Mouse (Mus musculus) lung, embryonic 16.5 days (tissue): ENCODE results near the gene Tfap2e. TPM values are rescaled to one million over a fixed set of nuclear protein-coding genes. Genes with fewer than 3 reads are reported as not detected.

Source experiments
- ATAC-seq: fragments of 200-750 bp; cut with Nextera tagmentation; 2 replicates; pipeline ENCODE4 v1.8.0; 2017; ENCODE audit warnings: low read depth, mild to moderate bottlenecking, moderate library complexity
- H3K27ac ChIP-seq: fragments of 300-500 bp; sonication (generic); 2 replicates; pipeline ENCODE4 v1.5.1; 2014; ENCODE audit warnings: mild to moderate bottlenecking, control low read depth, low read length
- H3K27me3 ChIP-seq: fragments of 300-500 bp; sonication (generic); 2 replicates; pipeline ENCODE4 v1.6.1; 2014; ENCODE audit warnings: low read depth, low read length, mixed read lengths; ENCODE audit not compliant: control insufficient read depth, insufficient read depth
- H3K36me3 ChIP-seq: fragments of 300-500 bp; sonication (generic); 2 replicates; pipeline ENCODE4 v1.6.1; 2014; ENCODE audit warnings: low read length; ENCODE audit not compliant: control insufficient read depth, insufficient read depth
- H3K4me1 ChIP-seq: fragments of 300-500 bp; sonication (generic); replicated peaks from 2 replicates; pipeline ENCODE4 v1.6.1; 2014; ENCODE audit warnings: low read length, mixed read lengths; ENCODE audit not compliant: control insufficient read depth, insufficient read depth
- H3K4me2 ChIP-seq: fragments of 300-500 bp; sonication (generic); 2 replicates; pipeline ENCODE4 v1.6.1; 2014; ENCODE audit warnings: low read depth, low read length, control low read depth
- H3K4me3 ChIP-seq: fragments of 300-500 bp; sonication (generic); 2 replicates; pipeline ENCODE4 v1.5.1; 2014; ENCODE audit warnings: mild to moderate bottlenecking, low read length, control low read depth
- H3K9ac ChIP-seq: fragments of 300-500 bp; sonication (generic); 2 replicates; pipeline ENCODE4 v1.6.1; 2014; ENCODE audit warnings: low read length, control low read depth
- H3K9me3 ChIP-seq: fragments of 300-500 bp; sonication (generic); 2 replicates; pipeline ENCODE4 v1.6.1; 2016; ENCODE audit warnings: low read length; ENCODE audit not compliant: control insufficient read depth
- WGBS: fragments of 180-500 bp; shearing (Covaris S2); extraction: QIAGEN DNeasy Blood & Tissue Kit; methylation state at CpG from one replicate; pipeline ENCODE4 v1.1.7; 2014; 5-methylcytosine and 5-hydroxymethylcytosine counted together
- polyA plus RNA-seq: library from polyadenylated mRNA; unstranded; fragments of >200 nt; fragmentation: Nextera tagmentation; extraction: Ambion mirVana; gene quantifications from 2 replicates; pipeline ENCODE4 v1.2.1, GENCODE M21; 2015

The Tfap2e gene
- polyA plus RNA-seq, 1 experiment from 2014 or later = 0.09 TPM

GRCm38 (mm10) chr4:126734700-126735381, 1.2 kb downstream of the Tfap2e start:
- Histone ChIP-seq H3K9ac (peak overlapping the region; percentile 35; the same call in 1 of the 2 replicates), H3K4me3 (peak overlapping the region; percentile 41), H3K4me2 (peak overlapping the region; percentile 56), H3K36me3 (no peaks in the 10 kb centered on the region), H3K27me3 (peaks cover 88% of the 10 kb centered on the region), H3K27ac (no peak overlapping the region), H3K9me3 (no peaks in the 10 kb centered on the region), H3K4me1 (peaks cover 13% of the 10 kb centered on the region; the same call in 1 of the 2 replicates)
- ATAC-seq = no peak
- whole genome bisulfite sequencing = 4% methylated on average over 51 of the region's 51 CpGs

GRCm38 (mm10) chr4:126734001-126734603, 1.9 kb downstream of the Tfap2e start:
- H3K9ac ChIP-seq = no peak overlapping the region
- no peak overlapping the region for H3K4me2 ChIP-seq
- no peak overlapping the region for H3K27ac ChIP-seq
- H3K9me3 ChIP-seq = no peaks in the 10 kb centered on the region
- ATAC-seq = no peak
- no peak overlapping the region for H3K4me3 ChIP-seq
- peaks cover 90% of the 10 kb centered on the region for H3K27me3 ChIP-seq
- peaks cover 13% of the 10 kb centered on the region; the same call in 1 of the 2 replicates for H3K4me1 ChIP-seq
- WGBS = 3% methylated on average over 16 of the region's 16 CpGs
- no peaks in the 10 kb centered on the region for H3K36me3 ChIP-seq

DNA sequence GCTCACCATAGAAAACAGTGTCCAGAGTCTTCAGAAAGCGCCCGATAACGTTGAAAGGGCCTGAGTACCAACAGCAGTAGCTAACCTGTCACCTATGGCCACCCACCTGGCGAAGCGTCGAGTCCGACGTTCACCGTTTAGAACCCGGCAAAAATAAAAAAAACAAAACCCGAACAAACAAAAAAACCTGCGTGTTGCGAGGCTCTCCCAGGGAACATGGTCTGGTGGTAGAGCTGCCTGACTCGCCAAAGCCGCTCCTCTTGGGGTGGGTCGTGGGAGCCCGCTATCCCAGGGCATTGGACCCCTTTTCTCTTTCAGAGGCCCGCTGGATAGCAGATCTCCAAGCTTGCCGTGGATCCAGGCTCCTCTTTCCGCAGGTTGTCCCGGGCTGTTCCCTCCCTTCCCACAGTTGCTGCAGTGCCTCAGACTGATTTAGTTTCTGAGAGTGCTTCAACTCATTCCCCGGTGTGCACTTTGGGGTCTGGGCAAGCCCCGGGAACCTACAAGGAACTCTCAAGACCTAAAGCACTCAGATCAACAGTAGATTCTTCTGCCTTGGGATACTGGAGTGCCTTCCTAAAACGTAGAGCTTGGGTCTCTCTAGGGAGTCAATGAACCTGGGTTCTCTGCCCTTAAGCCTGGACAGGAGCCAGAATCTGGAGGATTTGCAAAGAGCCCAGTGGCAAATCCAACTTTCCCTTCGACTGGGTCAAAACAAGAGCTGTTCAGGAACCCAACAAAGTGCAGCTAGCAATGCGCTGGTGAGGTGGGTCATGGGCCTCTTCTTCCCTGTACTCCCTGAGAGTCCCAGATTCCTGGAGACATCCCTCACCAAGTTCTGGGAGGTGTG, 3.3 kb downstream of the Tfap2e start:
- Histone ChIP-seq H3K27me3 (peaks cover 79% of the 10 kb centered on the region), H3K27ac (no peak overlapping the region), H3K9me3 (no peaks in the 10 kb centered on the region), H3K36me3 (no peaks in the 10 kb centered on the region), H3K4me3 (peak overlapping the region; percentile 6; the same call in 1 of the 2 replicates), H3K4me2 (peak overlapping the region; percentile 27; the same call in 1 of the 2 replicates), H3K9ac (no peak overlapping the region), H3K4me1 (peaks cover 13% of the 10 kb centered on the region; the same call in 1 of the 2 replicates)
- ATAC-seq = no peak
- 6% methylated on average over 26 of the region's 26 CpGs for whole genome bisulfite sequencing

DNA sequence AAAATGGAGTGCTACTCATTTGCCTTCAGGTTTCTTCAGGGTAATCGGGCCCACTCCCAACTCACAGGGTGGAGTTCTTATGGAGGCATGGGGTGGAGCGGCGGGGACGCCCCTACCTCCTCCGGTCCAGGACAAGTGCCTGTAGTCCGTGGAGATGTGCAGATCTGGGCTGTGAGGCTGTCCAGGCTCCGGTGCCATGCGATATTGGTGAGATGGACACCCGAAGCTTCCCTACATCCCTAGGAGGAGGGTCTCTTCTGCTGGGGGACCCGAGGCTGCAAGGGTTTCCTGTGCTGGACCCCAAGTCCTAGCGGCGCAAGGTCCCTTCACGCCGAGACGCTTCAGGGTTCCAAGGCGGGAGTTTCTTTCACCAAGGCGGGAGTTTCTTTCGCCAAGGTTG, 3.9 kb downstream of the Tfap2e start:
- peak overlapping the region; percentile 27; the same call in 1 of the 2 replicates for H3K4me2 ChIP-seq
- H3K27ac ChIP-seq = no peak overlapping the region
- H3K9ac ChIP-seq = no peak overlapping the region
- ATAC-seq = no peak
- H3K4me3 ChIP-seq = peak overlapping the region; percentile 6; the same call in 1 of the 2 replicates
- H3K4me1 ChIP-seq = peaks cover 13% of the 10 kb centered on the region; the same call in 1 of the 2 replicates
- H3K9me3 ChIP-seq = no peaks in the 10 kb centered on the region
- no peaks in the 10 kb centered on the region for H3K36me3 ChIP-seq
- H3K27me3 ChIP-seq = peaks cover 73% of the 10 kb centered on the region
- 2% methylated on average over 18 of the region's 18 CpGs for WGBS

DNA sequence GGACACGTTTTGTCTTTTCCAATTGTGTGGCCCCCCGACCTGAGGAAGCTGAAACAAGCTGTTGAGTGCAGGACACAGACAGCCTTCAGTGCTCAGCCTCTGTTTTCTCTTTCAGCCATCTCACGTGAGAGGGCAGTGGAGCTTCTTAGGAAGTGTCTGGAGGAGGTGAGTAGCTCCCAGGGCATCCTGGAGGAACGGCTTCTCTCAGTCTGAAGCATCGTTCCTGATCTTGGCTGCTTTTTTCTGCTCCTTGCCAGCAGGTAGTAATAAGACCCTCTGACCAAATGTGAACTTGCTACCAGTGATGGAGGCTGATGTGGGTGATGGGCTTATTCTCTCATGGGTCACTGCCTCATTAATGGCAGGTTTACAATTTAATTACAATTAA, 28.6 kb downstream of the Tfap2e start:
- ATAC-seq = no peak
- Histone ChIP-seq H3K4me1 (no peaks in the 10 kb centered on the region), H3K9me3 (no peaks in the 10 kb centered on the region), H3K27ac (no peak overlapping the region), H3K4me2 (no peak overlapping the region), H3K9ac (no peak overlapping the region), H3K27me3 (no peaks in the 10 kb centered on the region), H3K4me3 (no peak overlapping the region), H3K36me3 (peaks cover 41% of the 10 kb centered on the region)
- 87% methylated on average over 5 of the region's 5 CpGs for WGBS

DNA sequence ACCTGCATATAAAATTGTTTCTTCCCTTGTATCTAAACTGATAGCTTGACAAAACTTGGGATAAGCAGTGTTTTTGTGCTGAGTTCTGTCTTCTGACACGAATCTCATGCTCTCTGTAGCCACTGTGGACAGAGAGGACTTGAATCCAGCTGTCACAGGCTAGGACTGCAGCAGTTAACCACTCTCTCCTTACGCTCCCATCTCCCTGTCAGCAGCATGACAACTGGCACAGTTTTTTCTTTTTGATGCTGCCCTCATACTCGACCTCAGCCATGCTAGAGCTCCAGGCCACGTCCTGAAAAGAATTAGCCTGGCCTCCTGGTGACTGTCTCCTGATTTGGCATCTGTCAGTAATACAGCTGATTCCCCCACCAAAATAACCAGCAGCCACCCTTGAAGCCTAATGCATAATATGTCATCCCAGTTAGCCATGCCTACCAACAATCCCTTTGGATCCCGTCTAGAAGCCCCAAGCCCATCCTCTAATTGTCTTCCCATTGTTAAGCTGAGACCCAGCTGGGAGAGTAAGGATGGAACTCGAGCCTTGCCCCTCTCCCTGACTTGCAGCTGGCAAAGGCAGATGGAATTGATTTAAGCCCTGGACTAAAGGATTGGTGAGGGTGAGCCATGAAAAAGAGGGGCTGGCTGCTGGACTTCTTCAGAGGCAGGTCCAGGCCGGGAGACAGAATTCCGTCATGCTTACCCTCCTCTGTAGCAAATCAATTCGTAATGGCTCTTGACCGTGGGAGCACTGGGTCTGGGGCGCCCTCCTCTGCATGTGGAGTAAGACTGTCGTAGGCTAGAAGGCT, 29.2 kb downstream of the Tfap2e start:
- 83% methylated on average over 12 of the region's 12 CpGs for WGBS
- ATAC-seq = no peak

DNA sequence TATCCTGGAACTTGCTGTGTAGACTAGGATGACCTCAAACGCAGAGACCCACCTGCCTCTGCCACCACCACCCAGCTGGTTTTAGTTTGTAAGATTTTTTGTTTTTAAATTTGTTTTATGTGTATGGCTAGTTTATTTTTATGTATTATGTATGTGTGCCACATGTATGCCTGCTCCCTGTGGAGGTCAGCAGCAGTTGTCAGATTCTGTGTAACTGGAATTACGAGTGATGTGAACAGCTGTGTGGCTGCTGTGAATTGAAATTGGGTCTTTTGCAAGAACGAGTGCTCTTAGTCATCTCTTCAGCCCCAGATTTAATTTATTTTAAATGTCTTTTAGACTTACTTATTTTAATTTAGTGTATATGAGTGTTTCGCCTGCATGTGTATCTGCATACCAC, 39.1 kb downstream of the Tfap2e start:
- ATAC-seq = no peak
- Histone ChIP-seq H3K27ac (no peak overlapping the region), H3K4me2 (no peak overlapping the region), H3K9me3 (no peaks in the 10 kb centered on the region), H3K27me3 (no peaks in the 10 kb centered on the region), H3K36me3 (peaks cover 3% of the 10 kb centered on the region), H3K4me1 (no peaks in the 10 kb centered on the region), H3K9ac (no peak overlapping the region), H3K4me3 (no peak overlapping the region)
- 92% methylated on average over 4 of the region's 4 CpGs for WGBS

More for the DNA sequence above, 29.2 kb downstream of the Tfap2e start:
- Histone ChIP-seq H3K9me3 (no peaks in the 10 kb centered on the region), H3K9ac (no peak overlapping the region), H3K4me1 (no peaks in the 10 kb centered on the region), H3K36me3 (peaks cover 38% of the 10 kb centered on the region), H3K27ac (no peak overlapping the region), H3K4me3 (no peak overlapping the region), H3K4me2 (no peak overlapping the region), H3K27me3 (no peaks in the 10 kb centered on the region)

GRCm38 (mm10) chr4:126693021-126693420, 43.0 kb downstream of the Tfap2e start:
- Histone ChIP-seq H3K27ac (no peak overlapping the region), H3K4me3 (no peak overlapping the region), H3K9ac (no peak overlapping the region), H3K4me1 (no peaks in the 10 kb centered on the region), H3K4me2 (no peak overlapping the region), H3K27me3 (no peaks in the 10 kb centered on the region), H3K9me3 (no peaks in the 10 kb centered on the region), H3K36me3 (peaks cover 4% of the 10 kb centered on the region)
- no peak for ATAC-seq
- WGBS = 82% methylated on average over 5 of the region's 5 CpGs
